Mouse (Mus musculus) G1E (cell line): Measurements from ENCODE around the gene Adgre5.

ENCODE experiments used
- CTCF ChIP-seq: IDR thresholded peaks from 2 replicates; pipeline ENCODE4 v1.5.1; 2012; ENCODE audit warnings: low read depth, low read length, inconsistent platforms, mixed read lengths
- GATA1 ChIP-seq: IDR thresholded peaks from 2 replicates; pipeline ENCODE4 v1.6.1; 2012; ENCODE audit warnings: borderline replicate concordance, low read length, inconsistent platforms, mixed read lengths
- POLR2AphosphoS5 ChIP-seq: IDR thresholded peaks from 2 replicates; pipeline ENCODE4 v1.6.1; 2012; ENCODE audit warnings: low read depth, low read length, inconsistent platforms; ENCODE audit not compliant: insufficient replicate concordance

GRCm38 (mm10) chr8:83742968-83743367, 1.8 kb upstream of the Adgre5 start:
- TF ChIP-seq CTCF = no peak
- TF ChIP-seq POLR2AphosphoS5 = no peak
- no peak for TF ChIP-seq GATA1
